Mouse (Mus musculus) gastrocnemius, postnatal 4 days (tissue): ENCODE results near the gene Ggta1. TPM values are rescaled to one million over a fixed set of nuclear protein-coding genes. Genes with fewer than 3 reads are reported as not detected.
A peak's percentile ranks its signal among the peaks of the same experiment; 100 is the strongest.

Experiments used
- DNase-seq, 2 experiments: peaks; one replicate each; pipeline ENCODE4 v3.0.0; 2021 to 2022; ENCODE audit warnings: low spot score in 2 of 2, mixed read lengths in 2 of 2
- total RNA-seq, 2 experiments: library from RNA; stranded (reverse); gene quantifications; 2 replicates each; pipeline ENCODE4 v1.2.3; 2021

Ggta1 gene
- total RNA-seq, 2 experiments from 2014 or later: 21.0 to 25.4 TPM

GRCm38 (mm10) chr2:35443325-35443724 lies 19.7 kb downstream of the Ggta1 start:
- DNase-seq: no peak

DNA sequence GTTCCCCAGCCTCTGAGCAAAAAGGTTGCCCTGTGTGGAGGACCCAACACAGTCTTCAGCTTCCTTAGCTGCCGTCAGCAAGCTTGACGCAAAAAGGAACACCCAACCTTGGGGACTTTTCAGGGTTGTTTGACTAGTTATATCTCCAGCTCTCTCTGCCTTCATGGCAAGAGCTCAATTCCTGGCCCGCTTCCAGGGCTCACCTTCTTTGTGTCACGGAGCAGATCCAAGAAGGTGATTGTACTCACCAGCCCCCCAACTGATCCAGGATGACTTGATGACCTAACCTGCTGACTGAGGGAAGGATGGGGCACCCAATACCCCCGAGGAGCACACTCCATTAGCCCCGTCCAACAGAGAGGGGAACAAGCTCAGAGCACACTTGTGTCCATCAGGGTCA lies 21.0 kb downstream of the Ggta1 start:
- no peak for DNase-seq

GRCm38 (mm10) chr2:35441419-35441818 lies 21.6 kb downstream of the Ggta1 start:
- DNase-seq: no peak

GRCm38 (mm10) chr2:35440480-35440879 lies 22.6 kb downstream of the Ggta1 start:
- no peak for DNase-seq

- DNase-seq: no peak
Measured at GRCm38 (mm10) chr2:35437796-35438195, 25.2 kb downstream of the Ggta1 start.

GRCm38 (mm10) chr2:35434576-35435123 lies 28.4 kb downstream of the Ggta1 start:
- peak in 1 of 2 experiments; percentile 22 for DNase-seq

DNA sequence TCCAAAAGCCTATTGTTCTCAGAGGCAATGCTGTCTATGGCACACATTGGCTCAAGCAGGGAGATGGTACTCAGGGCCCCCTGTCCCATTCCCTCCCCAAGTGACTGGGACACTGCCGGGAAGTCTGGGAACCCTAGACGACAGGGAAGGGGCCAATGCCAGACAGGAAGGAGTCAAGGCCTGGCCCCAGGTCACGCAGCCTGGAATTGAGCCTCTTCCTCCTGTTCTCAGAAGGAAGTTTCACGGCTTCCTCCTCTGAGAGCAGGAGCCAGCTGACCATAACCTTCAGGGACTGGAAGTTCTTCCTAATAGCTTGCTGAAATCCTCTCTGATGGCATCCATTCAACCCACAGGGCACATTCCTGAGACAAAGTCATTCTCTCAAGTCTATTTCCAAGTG lies 29.6 kb downstream of the Ggta1 start:
- DNase-seq: no peak

DNA sequence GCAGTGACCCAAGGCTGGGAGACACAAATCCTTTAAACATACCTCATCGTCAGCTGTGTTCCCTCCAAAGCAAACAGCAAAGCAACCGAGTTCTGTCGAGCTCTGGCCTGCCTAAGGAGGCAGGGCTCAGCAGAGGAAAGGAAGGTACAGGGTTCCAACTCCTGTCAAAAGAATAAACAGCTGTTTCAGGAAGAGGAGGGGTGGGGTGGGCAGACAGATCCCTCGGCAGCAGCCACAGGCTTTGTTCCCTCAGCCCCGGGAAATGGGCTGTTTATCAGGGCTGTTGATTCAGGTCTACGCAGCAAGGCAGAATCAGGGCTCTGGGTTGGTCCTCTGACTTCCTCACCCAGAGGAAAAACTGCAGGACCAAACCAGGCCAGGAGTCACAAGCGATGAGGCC lies 30.6 kb downstream of the Ggta1 start:
- DNase-seq: peak in 1 of 2 experiments; percentile 21

DNA sequence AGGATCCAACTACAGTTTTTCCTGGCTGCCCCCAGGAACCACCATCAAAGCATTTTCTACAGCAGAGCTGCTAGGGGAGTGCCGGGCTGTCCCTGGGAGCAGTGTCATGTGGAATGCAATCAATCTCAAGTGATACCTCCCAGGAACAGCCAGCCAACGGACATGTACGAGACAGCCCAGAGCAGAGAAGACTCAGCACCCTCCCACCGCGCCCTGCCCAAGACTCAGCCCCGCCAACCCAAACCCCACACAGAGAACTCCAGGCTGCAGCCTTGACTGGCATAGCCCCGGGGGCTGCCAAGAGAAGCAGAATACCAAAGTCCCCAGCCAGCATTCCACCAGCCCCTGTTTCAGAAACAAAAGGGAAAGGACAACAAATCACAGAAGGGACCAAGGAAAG lies 31.0 kb downstream of the Ggta1 start:
- peak in 1 of 2 experiments; percentile 23 for DNase-seq

- no peak for DNase-seq
Measured at GRCm38 (mm10) chr2:35430806-35431205, 32.2 kb downstream of the Ggta1 start.

- DNase-seq: no peak
Measured at GRCm38 (mm10) chr2:35428615-35429300, 34.3 kb downstream of the Ggta1 start.

DNA sequence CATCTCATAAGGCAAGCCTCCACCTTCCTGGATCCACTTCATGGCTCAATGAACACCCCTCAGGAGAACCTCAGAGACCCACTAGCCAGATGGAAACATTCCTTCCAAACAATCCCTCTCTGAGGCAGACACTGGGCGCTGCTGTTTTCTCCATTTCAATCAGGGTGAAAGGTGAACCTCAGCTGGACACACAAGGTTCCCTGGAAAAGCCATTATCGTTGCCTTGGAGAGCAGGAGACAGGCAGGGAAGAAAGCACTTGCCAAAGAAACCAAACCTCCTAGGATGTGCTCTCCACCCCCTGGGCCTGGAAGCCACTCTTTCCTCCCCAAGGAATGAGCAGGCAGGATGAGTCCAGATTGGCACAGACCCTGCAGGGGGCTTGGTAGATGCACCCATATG lies 35.5 kb downstream of the Ggta1 start:
- DNase-seq: peak in 1 of 2 experiments; percentile 16

DNA sequence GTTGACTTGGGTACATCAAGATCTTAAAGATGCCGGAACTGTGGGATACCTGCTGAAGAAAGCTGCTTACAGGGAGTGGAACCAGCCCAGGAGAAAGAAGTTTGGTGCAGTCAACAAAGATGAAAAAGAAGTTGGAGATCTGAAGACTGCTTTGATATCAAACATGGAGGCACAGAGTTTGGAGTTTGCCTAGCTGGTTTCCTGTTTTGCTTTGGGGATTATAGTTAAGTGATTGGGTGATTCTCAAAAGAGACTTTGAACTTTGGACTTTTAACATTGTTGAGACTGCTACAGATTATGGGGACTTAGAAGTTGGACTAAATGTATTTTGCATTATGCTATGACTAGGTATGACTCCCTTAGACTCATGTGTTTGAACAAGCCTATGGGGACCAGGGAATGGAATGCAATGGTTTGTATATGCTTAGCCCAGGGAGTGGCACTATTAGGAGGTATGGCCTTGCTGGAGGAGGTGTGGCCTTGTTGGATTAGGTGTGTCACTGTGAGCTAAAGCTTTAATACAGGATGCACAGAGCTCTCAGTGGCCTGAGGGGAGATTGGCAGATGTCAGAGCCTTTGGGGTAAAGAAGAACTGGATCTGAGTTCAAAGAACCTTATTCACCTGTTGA lies 39.2 kb downstream of the Ggta1 start:
- DNase-seq: no peak

DNA sequence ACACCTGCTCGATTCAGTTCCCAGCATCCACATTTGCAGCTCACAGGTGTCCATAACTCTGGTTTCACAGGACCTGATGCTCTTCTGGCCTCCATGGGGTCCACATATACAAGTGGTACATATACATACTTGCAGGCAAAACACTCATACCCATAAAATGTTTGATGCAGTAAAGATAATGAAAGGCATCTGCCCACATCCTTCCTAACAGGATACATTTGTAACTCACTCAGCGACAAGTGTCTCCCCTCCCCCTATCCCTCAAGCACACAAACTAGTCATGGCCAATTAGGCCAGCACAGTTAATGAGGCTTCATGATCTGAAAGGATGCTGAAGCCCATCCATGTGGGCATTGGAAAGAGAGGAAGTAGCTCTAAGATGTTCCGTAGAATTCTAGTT lies 40.6 kb downstream of the Ggta1 start:
- no peak for DNase-seq

GRCm38 (mm10) chr2:35420681-35421080 lies 42.4 kb downstream of the Ggta1 start:
- no peak for DNase-seq

DNA sequence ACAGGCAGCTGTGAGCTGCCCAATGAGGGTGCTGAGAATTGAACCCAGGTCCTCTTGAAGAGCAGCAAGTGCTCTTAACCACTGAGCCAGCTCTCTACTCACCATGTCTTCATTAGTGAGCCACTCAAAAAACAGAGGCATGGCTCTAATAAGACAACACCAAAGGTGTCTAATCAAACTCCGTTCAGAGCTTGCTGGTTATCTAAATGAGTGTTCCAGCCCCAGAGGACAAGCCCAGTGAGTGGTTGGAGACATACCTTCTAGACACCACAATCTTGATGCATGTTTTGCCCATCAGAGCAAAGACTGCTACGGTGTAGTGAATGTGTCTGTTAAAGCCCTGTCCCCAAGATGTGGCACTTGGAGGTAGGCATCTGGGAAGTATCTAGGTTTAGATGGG lies 43.4 kb downstream of the Ggta1 start:
- DNase-seq: no peak

- no peak for DNase-seq
Measured at GRCm38 (mm10) chr2:35419243-35419642, 43.8 kb downstream of the Ggta1 start.

GRCm38 (mm10) chr2:35417231-35417630 lies 45.8 kb downstream of the Ggta1 start:
- no peak for DNase-seq

GRCm38 (mm10) chr2:35416473-35416872 lies 46.6 kb downstream of the Ggta1 start:
- DNase-seq: no peak

DNA sequence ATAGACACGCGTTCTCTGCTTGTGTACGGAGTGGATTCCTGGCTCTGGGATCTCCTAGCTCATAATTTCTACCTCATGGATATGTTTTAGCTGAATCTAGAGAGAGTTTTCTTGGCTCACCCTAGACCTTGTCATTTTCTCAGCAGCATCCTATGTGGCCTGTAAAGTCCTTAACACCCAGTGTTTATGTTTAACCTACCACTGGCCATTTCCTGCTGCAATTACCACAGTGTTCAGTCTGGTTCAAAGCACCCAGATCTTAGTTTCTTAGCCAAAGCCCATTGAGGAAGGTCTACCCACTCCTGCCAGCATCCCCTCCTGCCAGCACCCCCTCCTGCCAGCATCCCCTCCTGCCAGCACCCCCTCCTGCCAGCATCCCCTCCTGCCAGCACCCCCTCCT lies 50.2 kb downstream of the Ggta1 start:
- no peak for DNase-seq

GRCm38 (mm10) chr2:35412246-35412645 lies 50.8 kb downstream of the Ggta1 start:
- no peak for DNase-seq

- no peak for DNase-seq
Measured at GRCm38 (mm10) chr2:35411640-35412190, 51.3 kb downstream of the Ggta1 start.
